Mouse (Mus musculus): ENCODE data around the gene Adtrp. TPM values are rescaled to one million over a fixed set of nuclear protein-coding genes. Genes with fewer than 3 reads are reported as not detected.

Gene Adtrp
- polyA plus RNA-seq, 1 experiment from 2014 or later = not detected

DNA sequence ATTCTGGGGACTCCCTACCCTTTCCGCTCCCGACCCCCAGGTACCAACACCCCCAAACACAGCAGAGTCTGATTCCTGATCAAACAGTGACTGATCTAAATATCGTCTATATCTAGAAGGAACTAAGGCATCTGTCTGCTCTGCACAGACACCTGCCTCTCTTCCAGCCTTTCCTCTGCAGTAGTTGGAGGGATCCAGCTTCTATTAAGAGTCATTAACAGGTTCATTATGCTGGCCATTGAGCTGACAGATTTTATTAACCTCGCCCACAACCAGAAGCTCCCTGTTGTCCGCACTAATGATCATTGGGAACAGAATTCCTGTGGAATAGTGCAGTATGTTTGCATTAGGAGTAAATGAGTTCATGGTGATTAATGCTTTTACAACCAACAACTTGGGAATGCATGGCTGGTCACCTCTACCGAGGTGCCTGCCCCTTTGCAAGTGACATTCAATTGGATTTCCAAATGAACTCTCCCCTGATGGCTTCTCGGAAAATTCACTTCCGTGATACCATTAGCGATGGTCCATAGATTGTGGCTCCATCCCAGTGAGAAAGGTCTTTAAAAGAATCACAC, 67.8 kb downstream of the Adtrp start:
- WGBS = 83% methylated on average over 9 of the region's 9 CpGs
- Histone ChIP-seq H3K9me3 (replicated peaks) (peaks cover 4% of the 10 kb centered on the region; the same call in 1 of the 2 replicates), H3K36me3 (no peaks in the 10 kb centered on the region), H3K27me3 (replicated peaks) (no peaks in the 10 kb centered on the region), H3K9ac (no peak overlapping the region), H3K4me2 (no peak overlapping the region), H3K4me3 (no peak overlapping the region), H3K27ac (ENCODE audit: poor library complexity, severe bottlenecking) (no peak overlapping the region), H3K4me1 (replicated peaks) (no peaks in the 10 kb centered on the region)
- no peak for ATAC-seq (ENCODE audit: insufficient number of reproducible peaks, low FRiP score)

DNA sequence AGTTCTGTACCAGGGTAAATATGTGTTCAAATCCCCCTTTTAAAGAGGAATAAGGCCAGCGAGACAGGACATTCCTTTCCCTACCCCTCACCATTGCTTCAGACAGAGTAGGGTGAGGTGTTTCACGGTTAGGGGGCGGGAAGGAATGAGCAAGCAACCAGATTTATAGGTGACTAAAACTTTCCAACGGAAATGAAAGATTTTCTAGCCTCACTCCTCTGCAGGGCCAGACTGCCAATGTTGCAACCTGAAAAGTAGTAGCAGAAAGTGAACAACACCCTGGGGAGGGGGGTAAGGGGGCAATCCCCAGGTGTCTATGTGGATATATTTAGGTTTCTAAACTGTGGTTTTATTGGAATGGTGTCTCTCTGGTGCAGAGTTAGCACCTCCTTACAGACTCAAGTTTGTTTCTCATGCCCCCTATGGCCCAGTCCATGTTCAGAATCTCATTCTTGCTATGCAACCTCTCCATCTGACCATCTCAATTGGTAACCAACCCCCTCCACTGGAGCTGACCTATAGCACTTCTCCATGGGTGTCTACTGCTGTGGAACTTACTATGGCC, 73.6 kb downstream of the Adtrp start:
- no peaks in the 10 kb centered on the region for H3K27me3 ChIP-seq (replicated peaks)
- no peak overlapping the region for H3K9ac ChIP-seq
- no peak overlapping the region for H3K4me2 ChIP-seq
- H3K9me3 ChIP-seq (replicated peaks) = peaks cover 3% of the 10 kb centered on the region; the same call in 1 of the 2 replicates
- ATAC-seq (ENCODE audit: insufficient number of reproducible peaks, low FRiP score) = no peak
- H3K4me1 ChIP-seq (replicated peaks) = no peaks in the 10 kb centered on the region
- WGBS = 87% methylated on average over 4 of the region's 4 CpGs
- no peaks in the 10 kb centered on the region for H3K36me3 ChIP-seq
- no peak overlapping the region for H3K4me3 ChIP-seq
- no peak overlapping the region for H3K27ac ChIP-seq (ENCODE audit: poor library complexity, severe bottlenecking)

DNA sequence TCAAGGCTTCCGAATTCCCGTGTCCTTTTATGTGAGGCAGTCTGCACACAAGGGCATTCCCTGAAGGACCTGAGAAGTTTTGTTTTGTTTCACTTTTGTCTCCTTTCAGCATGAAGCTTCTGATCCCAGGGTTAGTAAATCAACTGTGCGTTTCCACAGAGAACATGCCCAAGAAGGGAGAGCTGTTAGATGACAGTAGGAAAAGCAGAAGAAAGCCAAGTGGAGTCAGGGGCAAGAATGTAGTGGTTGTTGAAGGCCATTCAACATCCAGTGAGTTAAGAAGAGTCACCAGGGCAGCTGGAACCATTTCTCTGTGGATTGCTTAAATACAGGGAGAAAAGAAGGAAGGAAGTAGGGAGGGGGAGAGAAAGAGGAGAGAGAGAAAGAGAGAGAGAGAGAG, 76.4 kb downstream of the Adtrp start:
- Histone ChIP-seq H3K9ac (no peak overlapping the region), H3K27me3 (replicated peaks) (no peaks in the 10 kb centered on the region), H3K9me3 (replicated peaks) (peaks cover 3% of the 10 kb centered on the region; the same call in 1 of the 2 replicates), H3K4me2 (no peak overlapping the region), H3K36me3 (no peaks in the 10 kb centered on the region), H3K27ac (ENCODE audit: poor library complexity, severe bottlenecking) (no peak overlapping the region), H3K4me3 (no peak overlapping the region), H3K4me1 (replicated peaks) (no peaks in the 10 kb centered on the region)
- no peak for ATAC-seq (ENCODE audit: insufficient number of reproducible peaks, low FRiP score)
- 82% methylated on average over 3 of the region's 3 CpGs for WGBS

DNA sequence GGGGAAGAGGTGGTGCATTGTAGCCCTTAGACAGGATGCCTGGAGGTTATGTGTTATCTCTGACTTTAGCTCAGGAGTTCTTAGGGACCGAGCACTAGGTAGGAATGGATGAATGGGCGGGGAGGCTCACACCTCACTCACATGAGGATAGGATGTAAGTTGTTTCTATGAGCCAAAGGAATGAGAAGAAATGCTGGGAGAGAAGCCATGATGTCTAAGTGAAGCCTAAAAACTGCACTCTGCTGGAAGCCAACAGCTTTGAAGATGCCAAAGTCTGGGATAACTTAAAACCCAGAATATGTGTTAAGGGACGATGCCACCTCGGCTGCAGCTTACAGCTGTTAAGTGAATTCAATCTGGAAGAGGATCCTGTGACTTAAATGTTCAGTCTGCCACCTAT, 79.5 kb downstream of the Adtrp start:
- H3K27me3 ChIP-seq (replicated peaks) = no peaks in the 10 kb centered on the region
- H3K4me3 ChIP-seq = no peak overlapping the region
- H3K9me3 ChIP-seq (replicated peaks) = peaks cover under 1% of the 10 kb centered on the region; the same call in 1 of the 2 replicates
- WGBS = 80% methylated on average over 4 of the region's 4 CpGs
- H3K4me1 ChIP-seq (replicated peaks) = no peaks in the 10 kb centered on the region
- no peak overlapping the region for H3K4me2 ChIP-seq
- no peak for ATAC-seq (ENCODE audit: insufficient number of reproducible peaks, low FRiP score)
- H3K9ac ChIP-seq = no peak overlapping the region
- no peak overlapping the region for H3K27ac ChIP-seq (ENCODE audit: poor library complexity, severe bottlenecking)
- H3K36me3 ChIP-seq = no peaks in the 10 kb centered on the region

DNA sequence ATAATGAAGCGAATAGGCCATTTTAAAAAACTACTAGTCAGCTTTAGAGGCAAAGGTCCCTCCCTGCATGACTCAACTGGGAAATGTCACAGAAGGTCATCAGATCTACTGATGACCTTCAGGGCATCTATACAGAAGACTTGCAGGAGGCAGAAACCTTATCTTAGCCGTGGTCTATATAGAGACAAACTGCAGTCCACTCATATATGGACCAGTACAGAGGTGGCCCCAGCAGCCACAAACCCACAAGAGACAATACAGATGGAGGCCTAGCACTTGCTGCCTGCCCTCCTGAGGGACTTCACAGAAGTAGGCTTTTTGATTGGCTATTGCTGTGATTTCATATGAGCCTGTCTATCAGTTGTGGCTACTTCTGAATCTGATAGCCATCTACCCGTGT, 85.5 kb downstream of the Adtrp start:
- Histone ChIP-seq H3K27me3 (replicated peaks) (no peaks in the 10 kb centered on the region), H3K9ac (no peak overlapping the region), H3K9me3 (replicated peaks) (no peaks in the 10 kb centered on the region), H3K36me3 (no peaks in the 10 kb centered on the region), H3K4me2 (no peak overlapping the region), H3K27ac (ENCODE audit: poor library complexity, severe bottlenecking) (no peak overlapping the region), H3K4me1 (replicated peaks) (peaks cover 6% of the 10 kb centered on the region; the same call in 1 of the 2 replicates), H3K4me3 (no peak overlapping the region)
- 75% methylated on average over 3 of the region's 3 CpGs for WGBS
- no peak for ATAC-seq (ENCODE audit: insufficient number of reproducible peaks, low FRiP score)

DNA sequence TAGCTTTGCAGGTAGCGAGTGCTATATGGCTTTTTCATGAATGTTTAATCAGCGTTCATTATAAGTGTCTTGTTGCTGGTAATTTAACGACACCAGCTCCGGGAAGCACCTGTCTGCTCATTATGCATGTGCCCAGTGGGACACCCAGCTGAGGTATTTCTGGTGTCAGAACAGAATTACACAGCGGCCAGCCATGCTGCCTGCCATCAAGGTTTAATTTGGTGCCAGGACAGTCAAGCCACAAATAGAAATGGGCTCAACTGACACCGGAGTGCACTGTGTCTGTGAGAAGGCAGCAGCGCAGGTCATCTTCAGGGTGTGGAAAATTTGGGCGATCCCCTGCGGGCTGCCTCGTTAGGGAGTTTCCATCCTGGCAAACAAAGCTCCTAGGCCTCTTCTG, 87.0 kb downstream of the Adtrp start:
- WGBS = 52% methylated on average over 10 of the region's 10 CpGs
- no peak overlapping the region for H3K9ac ChIP-seq
- peaks cover 6% of the 10 kb centered on the region; the same call in 1 of the 2 replicates for H3K4me1 ChIP-seq (replicated peaks)
- H3K27ac ChIP-seq (ENCODE audit: poor library complexity, severe bottlenecking) = no peak overlapping the region
- ATAC-seq (ENCODE audit: insufficient number of reproducible peaks, low FRiP score) = no peak
- H3K9me3 ChIP-seq (replicated peaks) = no peaks in the 10 kb centered on the region
- no peaks in the 10 kb centered on the region for H3K27me3 ChIP-seq (replicated peaks)
- no peaks in the 10 kb centered on the region for H3K36me3 ChIP-seq
- no peak overlapping the region for H3K4me2 ChIP-seq
- H3K4me3 ChIP-seq = no peak overlapping the region

DNA sequence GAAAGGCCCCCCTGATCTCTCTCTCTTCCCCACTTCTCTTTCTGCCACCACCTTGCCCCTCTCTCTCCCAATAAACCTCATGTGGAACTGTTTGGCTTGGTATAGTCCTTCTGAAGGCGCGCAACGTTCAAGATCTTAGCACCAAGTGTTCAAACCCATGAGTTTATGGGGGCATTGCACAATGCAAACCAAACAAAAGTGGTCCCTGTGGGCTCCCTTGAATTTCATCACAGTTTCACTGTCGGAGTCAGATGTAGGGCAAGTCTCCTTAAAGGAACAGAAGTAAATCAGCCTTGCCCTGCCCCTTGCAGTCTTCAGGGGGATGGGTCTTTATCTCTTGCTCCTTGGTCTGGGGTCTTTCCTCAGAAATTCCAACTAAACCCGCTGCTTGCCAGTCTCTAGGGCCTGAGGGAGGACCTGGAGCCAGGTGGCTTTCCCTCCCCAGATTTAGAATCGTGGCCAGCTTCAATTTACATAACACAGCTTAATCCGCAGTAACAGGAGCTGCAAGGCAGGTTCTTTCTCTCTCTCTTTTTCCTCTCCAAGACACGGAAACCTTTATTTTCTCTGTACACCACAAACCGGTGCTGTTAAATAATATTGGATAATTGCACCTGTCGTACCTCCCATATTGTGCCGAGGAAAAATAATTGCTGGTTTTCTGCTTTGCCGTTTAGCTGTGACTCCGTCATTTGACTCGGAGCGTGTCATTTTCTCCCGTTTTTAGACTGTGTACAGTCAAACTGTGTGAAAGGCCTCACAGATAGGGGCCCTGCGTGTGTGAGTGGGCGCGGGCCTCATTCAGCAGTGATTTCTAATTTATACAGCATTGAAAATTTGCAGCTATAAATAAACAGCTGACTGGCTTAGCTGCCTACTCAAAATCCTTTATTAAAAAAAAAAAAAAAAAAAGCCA, 88.7 kb downstream of the Adtrp start:
- no peak for ATAC-seq (ENCODE audit: insufficient number of reproducible peaks, low FRiP score)
- Histone ChIP-seq H3K9ac (no peak overlapping the region), H3K4me3 (no peak overlapping the region), H3K4me1 (replicated peaks) (peaks cover 6% of the 10 kb centered on the region; the same call in 1 of the 2 replicates), H3K27me3 (replicated peaks) (no peaks in the 10 kb centered on the region), H3K36me3 (no peaks in the 10 kb centered on the region), H3K9me3 (replicated peaks) (no peaks in the 10 kb centered on the region), H3K27ac (ENCODE audit: poor library complexity, severe bottlenecking) (no peak overlapping the region), H3K4me2 (no peak overlapping the region)
- WGBS = 72% methylated on average over 19 of the region's 19 CpGs

DNA sequence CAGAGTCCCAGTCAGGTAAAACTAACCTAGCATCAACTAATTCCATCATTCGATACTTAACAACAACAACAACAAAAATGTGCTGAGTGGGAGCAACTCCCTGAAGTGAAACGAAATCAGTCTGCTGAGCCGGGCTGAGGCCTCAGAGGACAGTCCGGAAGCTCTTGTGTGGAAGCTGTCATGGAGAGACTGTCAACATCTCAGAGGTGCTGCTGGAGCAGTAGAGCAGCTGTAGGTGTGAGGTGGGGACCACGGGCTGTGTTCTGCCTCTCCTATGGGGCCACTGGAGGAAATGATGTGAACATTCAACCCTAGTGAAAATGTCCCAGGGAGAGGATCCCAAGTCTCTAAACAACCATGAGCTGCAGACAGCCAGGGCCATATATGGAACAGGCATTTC, 94.4 kb downstream of the Adtrp start:
- WGBS = 29% methylated on average over 5 of the region's 5 CpGs
- H3K4me3 ChIP-seq = no peak overlapping the region
- no peak overlapping the region for H3K9ac ChIP-seq
- H3K9me3 ChIP-seq (replicated peaks) = no peaks in the 10 kb centered on the region; the same call in 1 of the 2 replicates
- H3K4me2 ChIP-seq = no peak overlapping the region
- H3K4me1 ChIP-seq (replicated peaks) = peaks cover 25% of the 10 kb centered on the region
- no peaks in the 10 kb centered on the region for H3K36me3 ChIP-seq
- H3K27ac ChIP-seq (ENCODE audit: poor library complexity, severe bottlenecking) = no peak overlapping the region
- ATAC-seq (ENCODE audit: insufficient number of reproducible peaks, low FRiP score) = 0 out of 2 replicates have a peak, but pooled peaks have one; percentile 42
- H3K27me3 ChIP-seq (replicated peaks) = no peaks in the 10 kb centered on the region

DNA sequence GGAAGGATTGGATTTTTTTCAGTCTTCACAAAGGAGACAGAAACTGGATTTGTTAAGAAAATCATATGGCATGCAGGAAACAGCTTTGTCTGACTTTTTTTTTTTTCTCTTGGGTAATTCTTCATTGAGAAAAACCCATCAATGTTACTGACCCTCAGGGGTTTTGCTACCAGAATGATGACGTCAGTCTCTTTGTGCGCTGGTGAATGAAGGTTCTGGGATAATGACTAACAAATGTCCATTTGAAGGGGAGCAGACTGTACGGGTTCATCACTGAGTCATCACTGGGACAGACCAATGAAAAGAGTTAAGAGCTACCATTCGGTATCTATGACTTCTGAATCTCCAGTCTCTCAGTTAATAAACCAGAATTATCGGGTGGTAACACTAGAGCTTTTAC, 97.0 kb downstream of the Adtrp start:
- Histone ChIP-seq H3K9me3 (replicated peaks) (no peaks in the 10 kb centered on the region; the same call in 1 of the 2 replicates), H3K27ac (ENCODE audit: poor library complexity, severe bottlenecking) (no peak overlapping the region), H3K36me3 (no peaks in the 10 kb centered on the region), H3K4me2 (no peak overlapping the region), H3K27me3 (replicated peaks) (no peaks in the 10 kb centered on the region), H3K4me3 (no peak overlapping the region), H3K4me1 (replicated peaks) (peaks cover 26% of the 10 kb centered on the region), H3K9ac (no peak overlapping the region)
- 69% methylated on average over 5 of the region's 5 CpGs for WGBS
- no peak for ATAC-seq (ENCODE audit: insufficient number of reproducible peaks, low FRiP score)

DNA sequence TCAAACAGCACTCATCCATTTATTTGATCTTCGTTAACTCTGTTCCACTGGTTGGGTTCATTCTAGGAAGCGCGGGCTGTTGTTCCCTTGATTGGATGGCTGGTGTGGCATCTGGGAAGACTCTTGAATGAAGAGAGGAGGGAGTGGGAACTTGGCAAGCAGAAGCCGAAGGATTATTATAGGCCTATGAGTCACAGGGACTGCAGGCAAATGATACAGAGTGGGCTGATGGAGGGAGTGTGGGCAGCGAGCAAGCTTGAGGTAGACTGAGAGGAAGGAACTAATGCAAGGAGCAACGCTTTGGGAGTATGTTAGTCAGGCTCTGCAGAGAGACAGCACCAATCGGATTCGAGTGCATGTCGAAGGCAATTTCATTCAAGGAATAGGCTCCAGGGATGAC, 98.6 kb downstream of the Adtrp start:
- no peak overlapping the region for H3K4me3 ChIP-seq
- WGBS = 42% methylated on average over 9 of the region's 9 CpGs
- peak; percentile 25; the same call in 1 of the 2 replicates for ATAC-seq (ENCODE audit: insufficient number of reproducible peaks, low FRiP score)
- H3K27ac ChIP-seq (ENCODE audit: poor library complexity, severe bottlenecking) = peak overlapping the region; percentile 44; the same call in 1 of the 2 replicates
- no peaks in the 10 kb centered on the region for H3K27me3 ChIP-seq (replicated peaks)
- H3K36me3 ChIP-seq = no peaks in the 10 kb centered on the region
- peaks cover 26% of the 10 kb centered on the region for H3K4me1 ChIP-seq (replicated peaks)
- peak overlapping the region; percentile 29 for H3K4me2 ChIP-seq
- no peak overlapping the region for H3K9ac ChIP-seq
- no peaks in the 10 kb centered on the region; the same call in 1 of the 2 replicates for H3K9me3 ChIP-seq (replicated peaks)

DNA sequence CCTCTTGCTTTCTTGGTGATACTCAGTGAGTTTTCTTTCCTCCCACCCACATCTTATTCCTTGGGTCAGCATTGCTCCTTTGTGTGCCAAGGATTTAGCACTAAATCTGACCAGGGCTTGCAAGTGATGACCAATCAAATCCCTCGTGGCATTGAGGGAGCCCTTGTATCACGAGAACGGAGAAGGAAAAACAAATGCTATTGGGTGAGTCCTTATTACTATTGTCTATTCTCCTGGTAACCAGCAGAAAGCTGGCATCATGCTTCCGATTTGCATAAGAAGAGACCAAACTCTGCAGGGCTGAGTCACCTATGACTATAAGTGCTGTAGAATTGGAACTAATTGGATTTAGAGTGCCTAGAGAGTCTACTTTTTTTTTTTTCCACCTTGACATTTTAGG, 99.8 kb downstream of the Adtrp start:
- H3K9ac ChIP-seq = no peak overlapping the region
- no peaks in the 10 kb centered on the region for H3K27me3 ChIP-seq (replicated peaks)
- no peak overlapping the region for H3K27ac ChIP-seq (ENCODE audit: poor library complexity, severe bottlenecking)
- no peak overlapping the region for H3K4me3 ChIP-seq
- no peaks in the 10 kb centered on the region for H3K36me3 ChIP-seq
- H3K4me2 ChIP-seq = no peak overlapping the region
- ATAC-seq (ENCODE audit: insufficient number of reproducible peaks, low FRiP score) = no peak
- peaks cover 20% of the 10 kb centered on the region for H3K4me1 ChIP-seq (replicated peaks)
- H3K9me3 ChIP-seq (replicated peaks) = no peaks in the 10 kb centered on the region; the same call in 1 of the 2 replicates
- 87% methylated on average over 4 of the region's 4 CpGs for WGBS
